Mouse (Mus musculus) forebrain, embryonic 16.5 days (tissue): ENCODE data around the gene Tor2a. TPM values are rescaled to one million over a fixed set of nuclear protein-coding genes. Genes with fewer than 3 reads are reported as not detected.

ENCODE experiments used
- ATAC-seq: fragments of 200-750 bp; cut with Nextera tagmentation; 2 replicates; pipeline ENCODE4 v1.8.0; 2017; ENCODE audit warnings: mild to moderate bottlenecking, moderate library complexity
- H3K27ac ChIP-seq: fragments of 300-500 bp; sonication (generic); 2 replicates; pipeline ENCODE4 v1.5.1; 2014; ENCODE audit warnings: low read length, control low read depth
- H3K27me3 ChIP-seq: fragments of 300-500 bp; sonication (generic); replicated peaks from 2 replicates; pipeline ENCODE4 v1.6.1; 2014; ENCODE audit warnings: low read length; ENCODE audit not compliant: control insufficient read depth, insufficient read depth
- H3K36me3 ChIP-seq: fragments of 300-500 bp; sonication (generic); 2 replicates; pipeline ENCODE4 v1.6.1; 2014; ENCODE audit not compliant: control insufficient read depth, insufficient read depth
- H3K4me1 ChIP-seq: fragments of 300-500 bp; sonication (generic); replicated peaks from 2 replicates; pipeline ENCODE4 v1.6.1; 2014; ENCODE audit warnings: low read length; ENCODE audit not compliant: control insufficient read depth, insufficient read depth
- H3K4me2 ChIP-seq: fragments of 300-500 bp; sonication (generic); 2 replicates; pipeline ENCODE4 v1.6.1; 2014; ENCODE audit warnings: mild to moderate bottlenecking, low read length, control low read depth
- H3K4me3 ChIP-seq: fragments of 300-500 bp; sonication (generic); replicated peaks from 2 replicates; pipeline ENCODE4 v1.5.1; 2014; ENCODE audit warnings: mild to moderate bottlenecking, low read length, control low read depth
- H3K9ac ChIP-seq: fragments of 300-500 bp; sonication (generic); replicated peaks from 2 replicates; pipeline ENCODE4 v1.6.1; 2014; ENCODE audit warnings: low read depth, low read length, control low read depth
- H3K9me3 ChIP-seq: fragments of 300-500 bp; sonication (generic); 2 replicates; pipeline ENCODE4 v1.6.1; 2016; ENCODE audit warnings: low read length; ENCODE audit not compliant: control insufficient read depth
- WGBS: fragments of 180-500 bp; shearing (Covaris S2); extraction: QIAGEN DNeasy Blood & Tissue Kit; methylation state at CpG from one replicate; pipeline ENCODE4 v1.1.7; 2014; 5-methylcytosine and 5-hydroxymethylcytosine counted together
- polyA plus RNA-seq: library from polyadenylated mRNA; unstranded; fragments of >200 nt; fragmentation: Nextera tagmentation; extraction: Ambion mirVana; gene quantifications from 2 replicates; pipeline ENCODE4 v1.2.1, GENCODE M21; 2015

Tor2a gene
- polyA plus RNA-seq, 1 experiment from 2014 or later = 65.4 TPM

DNA sequence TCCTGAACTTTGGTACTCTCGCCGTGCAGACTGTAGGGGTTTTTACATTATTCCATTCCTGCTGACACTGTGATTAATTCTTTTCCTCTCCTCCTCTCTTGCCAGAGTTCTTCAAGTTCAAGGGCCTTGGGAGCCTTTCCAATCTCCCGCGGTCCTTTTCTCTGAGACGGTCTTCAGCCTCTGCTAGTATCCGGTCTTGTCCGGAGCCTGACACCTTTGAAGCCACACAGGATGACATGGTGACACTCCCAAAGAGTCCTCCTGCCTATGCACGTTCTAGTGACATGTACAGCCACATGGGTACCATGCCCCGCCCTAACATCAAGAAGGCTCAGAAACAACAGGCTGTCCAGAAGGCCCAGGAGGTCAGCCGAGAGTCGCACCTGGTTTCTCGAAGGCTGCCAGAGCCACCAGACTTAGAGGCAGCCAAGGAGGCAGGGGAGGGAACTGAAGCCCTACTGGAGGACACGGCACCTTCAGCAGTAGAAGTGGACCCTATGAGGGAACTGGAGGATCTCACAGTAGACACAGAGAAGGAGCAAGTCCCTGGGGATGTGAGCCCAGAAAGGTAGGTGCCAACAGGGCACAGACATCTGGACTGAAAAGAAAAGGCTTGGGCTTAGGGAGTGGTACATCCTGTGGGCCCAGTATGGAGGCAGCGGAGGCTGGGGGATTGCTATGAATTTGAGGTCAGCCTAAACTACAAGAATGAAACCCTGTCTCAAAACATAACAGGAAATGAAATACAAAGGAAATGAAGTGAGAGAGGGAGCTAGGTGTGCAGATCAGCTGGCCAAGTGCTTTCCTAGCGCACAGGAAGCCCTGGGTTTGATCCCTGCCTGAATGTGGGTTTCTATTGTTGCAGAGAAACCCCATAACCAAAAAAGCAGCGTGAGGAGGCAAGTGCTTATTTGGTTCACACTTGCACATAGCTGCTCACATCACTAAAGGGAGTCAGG lies 31.9 kb upstream of the Tor2a start:
- Histone ChIP-seq H3K36me3 (no peaks in the 10 kb centered on the region), H3K4me1 (peaks cover 7% of the 10 kb centered on the region), H3K4me2 (no peak overlapping the region), H3K4me3 (no peak overlapping the region), H3K9me3 (no peaks in the 10 kb centered on the region), H3K27me3 (no peaks in the 10 kb centered on the region), H3K27ac (no peak overlapping the region), H3K9ac (no peak overlapping the region)
- ATAC-seq = no peak
- WGBS = 82% methylated on average over 16 of the region's 16 CpGs

DNA sequence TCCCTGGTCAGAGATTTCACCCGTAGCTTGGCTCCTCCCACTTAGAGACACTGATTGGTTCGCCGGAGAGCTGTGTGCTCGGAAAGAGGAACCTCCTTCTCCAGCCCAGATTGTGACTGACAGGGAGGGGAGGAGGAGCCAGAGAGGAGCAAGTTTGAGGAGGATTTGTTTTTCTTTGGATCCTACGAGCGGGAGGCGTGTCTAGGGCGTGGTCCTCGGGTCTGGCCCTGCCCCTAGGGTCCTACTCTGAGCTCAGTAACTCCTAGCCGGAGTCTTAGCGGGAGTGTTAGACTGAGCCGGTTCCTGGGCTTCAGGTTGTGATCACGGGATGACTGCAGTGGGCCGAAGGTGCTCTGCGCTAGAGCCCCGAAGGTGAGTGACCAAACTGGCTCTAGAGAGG lies 29.6 kb upstream of the Tor2a start:
- WGBS = 1% methylated on average over 16 of the region's 16 CpGs
- peak; percentile 99 for ATAC-seq

DNA sequence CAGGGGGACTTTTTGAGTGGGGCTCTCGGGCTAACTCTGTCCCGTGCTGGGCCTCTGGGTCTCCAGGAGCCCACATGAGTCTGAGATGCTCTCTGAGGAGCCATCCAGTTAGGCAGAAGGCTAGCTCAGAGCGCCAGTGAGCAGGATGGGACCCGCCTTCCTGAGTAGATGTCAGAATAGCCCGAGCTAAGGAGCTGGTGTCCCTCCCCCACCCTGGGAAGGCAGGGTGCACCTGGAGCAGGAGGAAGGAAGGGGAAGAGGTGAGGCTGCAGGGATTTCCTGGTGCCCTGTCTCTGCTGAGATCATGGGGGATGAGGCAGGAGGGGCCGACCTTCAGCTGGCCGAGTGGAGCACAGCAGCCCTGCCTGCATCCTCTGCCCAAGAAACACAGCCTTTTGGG lies 28.6 kb upstream of the Tor2a start:
- no peak for ATAC-seq
- no peak overlapping the region for H3K27ac ChIP-seq
- no peaks in the 10 kb centered on the region for H3K36me3 ChIP-seq
- H3K9ac ChIP-seq = no peak overlapping the region
- H3K27me3 ChIP-seq = no peaks in the 10 kb centered on the region
- 56% methylated on average over 7 of the region's 7 CpGs for WGBS
- peaks cover 7% of the 10 kb centered on the region for H3K4me1 ChIP-seq
- H3K4me3 ChIP-seq = no peak overlapping the region
- no peaks in the 10 kb centered on the region for H3K9me3 ChIP-seq
- no peak overlapping the region for H3K4me2 ChIP-seq

More for the DNA sequence above, 29.6 kb upstream of the Tor2a start:
- Histone ChIP-seq H3K4me3 (peak overlapping the region; percentile 29), H3K9me3 (no peaks in the 10 kb centered on the region), H3K36me3 (no peaks in the 10 kb centered on the region), H3K4me1 (peaks cover 7% of the 10 kb centered on the region), H3K27me3 (no peaks in the 10 kb centered on the region), H3K27ac (no peak overlapping the region), H3K4me2 (peak overlapping the region; percentile 49), H3K9ac (peak overlapping the region; percentile 12; the same call in 1 of the 2 replicates)

DNA sequence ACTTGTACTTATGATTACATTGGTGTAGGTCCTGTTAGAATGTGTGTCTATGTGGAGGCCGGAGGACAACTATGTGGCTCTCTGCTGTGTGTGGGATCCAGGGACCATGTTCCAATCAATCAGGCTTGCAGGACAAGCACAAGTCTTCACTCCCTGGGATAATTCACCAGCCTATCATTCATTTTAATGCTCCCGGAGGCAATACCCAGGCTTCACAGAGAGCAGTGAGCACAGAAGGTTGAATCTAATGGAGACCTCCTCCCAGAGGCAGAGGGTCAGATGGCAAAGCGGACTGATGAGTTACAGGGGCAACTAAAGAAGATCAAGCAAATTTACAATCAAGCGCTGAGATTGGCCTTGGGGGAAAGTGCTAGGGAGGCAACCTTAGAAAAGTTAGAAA lies 27.5 kb upstream of the Tor2a start:
- Histone ChIP-seq H3K27ac (no peak overlapping the region), H3K27me3 (no peaks in the 10 kb centered on the region), H3K4me3 (no peak overlapping the region), H3K36me3 (no peaks in the 10 kb centered on the region), H3K4me1 (peaks cover 7% of the 10 kb centered on the region), H3K4me2 (no peak overlapping the region), H3K9ac (no peak overlapping the region), H3K9me3 (no peaks in the 10 kb centered on the region)
- WGBS = 86% methylated on average over 4 of the region's 4 CpGs
- ATAC-seq = no peak

DNA sequence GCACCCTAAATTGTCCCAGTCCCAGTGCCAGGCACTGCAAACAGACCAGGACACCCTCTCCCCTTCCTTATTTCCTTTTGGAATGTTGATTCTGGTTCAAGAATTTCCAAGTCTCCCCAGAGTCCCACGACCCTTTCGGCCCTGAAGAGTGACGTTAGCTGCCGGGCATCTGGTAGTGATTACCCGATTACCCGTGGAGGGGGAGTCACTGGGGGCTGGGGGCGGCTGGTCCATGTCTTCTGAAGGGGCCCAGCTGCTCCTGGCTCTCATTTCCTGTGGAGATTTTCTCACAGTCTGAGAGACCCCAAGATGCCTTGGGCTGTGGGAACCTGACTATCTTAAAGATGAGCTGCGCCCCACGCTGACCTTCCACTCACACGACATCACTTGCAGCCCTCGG lies 26.2 kb upstream of the Tor2a start:
- peaks cover 7% of the 10 kb centered on the region for H3K4me1 ChIP-seq
- no peak overlapping the region for H3K4me3 ChIP-seq
- ATAC-seq = no peak
- 66% methylated on average over 11 of the region's 11 CpGs for WGBS
- no peak overlapping the region for H3K27ac ChIP-seq
- H3K9ac ChIP-seq = no peak overlapping the region
- H3K4me2 ChIP-seq = no peak overlapping the region
- H3K27me3 ChIP-seq = no peaks in the 10 kb centered on the region
- no peaks in the 10 kb centered on the region for H3K36me3 ChIP-seq
- no peaks in the 10 kb centered on the region for H3K9me3 ChIP-seq

DNA sequence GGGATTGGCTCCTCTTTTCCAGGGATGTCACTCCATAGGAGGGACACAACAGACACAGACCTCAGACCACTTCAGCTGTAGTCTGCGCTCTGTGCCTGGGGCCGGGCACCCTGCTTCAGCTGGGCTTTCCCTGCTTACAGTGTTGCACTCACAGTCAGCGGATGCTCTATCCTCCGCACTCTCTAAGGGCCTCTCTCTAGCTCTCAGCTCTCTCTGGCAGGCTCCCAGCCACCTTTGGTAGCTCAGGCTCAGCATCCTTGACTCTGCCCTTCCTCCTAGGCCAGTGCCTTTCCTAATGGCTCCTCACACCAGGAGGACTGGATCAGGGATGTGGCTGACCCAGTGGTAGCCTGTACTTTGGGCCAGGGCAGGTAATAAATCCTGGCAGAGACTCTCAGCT lies 25.1 kb upstream of the Tor2a start:
- Histone ChIP-seq H3K27ac (no peak overlapping the region), H3K9ac (no peak overlapping the region), H3K4me2 (no peak overlapping the region), H3K9me3 (no peaks in the 10 kb centered on the region), H3K27me3 (no peaks in the 10 kb centered on the region), H3K4me3 (no peak overlapping the region), H3K4me1 (peaks cover 7% of the 10 kb centered on the region), H3K36me3 (no peaks in the 10 kb centered on the region)
- ATAC-seq = no peak
- 74% methylated on average over 4 of the region's 4 CpGs for WGBS

DNA sequence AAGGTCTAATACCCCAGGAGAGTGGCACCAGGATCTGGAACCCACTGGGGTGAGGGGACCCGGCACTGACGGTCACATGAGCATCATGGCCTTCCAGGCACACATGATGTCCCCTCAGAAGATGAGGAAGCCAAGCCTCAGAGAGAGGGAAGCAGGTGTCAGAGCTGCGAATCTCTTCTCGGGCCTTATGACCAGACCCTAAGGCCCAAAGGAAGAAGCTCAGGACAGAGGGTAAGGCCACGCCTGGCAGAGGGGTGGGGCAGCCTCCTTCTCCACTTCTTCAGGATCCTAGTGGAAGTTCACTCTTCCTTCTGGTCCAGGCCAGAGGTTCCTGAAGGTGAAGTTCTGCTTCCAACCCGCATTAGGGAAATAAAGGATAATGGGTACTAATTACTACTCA lies 24.3 kb upstream of the Tor2a start:
- Histone ChIP-seq H3K27me3 (no peaks in the 10 kb centered on the region), H3K4me2 (no peak overlapping the region), H3K27ac (no peak overlapping the region), H3K36me3 (no peaks in the 10 kb centered on the region), H3K4me1 (no peaks in the 10 kb centered on the region; the same call in 1 of the 2 replicates), H3K9me3 (no peaks in the 10 kb centered on the region), H3K4me3 (no peak overlapping the region), H3K9ac (no peak overlapping the region)
- ATAC-seq = no peak
- WGBS = 63% methylated on average over 6 of the region's 6 CpGs

DNA sequence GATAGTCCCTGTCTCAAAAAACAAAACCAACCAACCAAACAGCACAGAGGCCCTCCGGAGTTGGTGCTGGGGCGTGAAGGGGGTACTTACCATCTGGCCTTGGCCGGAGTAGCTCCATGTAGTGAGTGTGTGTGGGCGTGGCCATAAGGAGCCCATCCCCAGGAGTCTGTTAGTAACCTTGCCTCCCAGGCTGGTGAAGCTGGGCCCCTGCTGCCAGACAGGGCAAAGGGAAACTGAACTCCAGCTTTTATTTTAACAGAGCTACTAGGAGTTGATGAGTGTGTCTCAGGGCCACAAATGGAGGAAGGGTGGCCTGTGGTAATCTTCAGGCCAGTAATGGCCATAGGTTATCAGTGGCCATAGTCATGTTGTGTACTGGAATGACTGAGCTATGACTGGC lies 22.6 kb upstream of the Tor2a start:
- 54% methylated on average over 4 of the region's 4 CpGs for WGBS
- H3K27ac ChIP-seq = no peak overlapping the region
- ATAC-seq = no peak
- H3K9ac ChIP-seq = no peak overlapping the region
- H3K4me1 ChIP-seq = no peaks in the 10 kb centered on the region
- H3K9me3 ChIP-seq = no peaks in the 10 kb centered on the region
- H3K4me2 ChIP-seq = no peak overlapping the region
- no peak overlapping the region for H3K4me3 ChIP-seq
- no peaks in the 10 kb centered on the region for H3K27me3 ChIP-seq
- H3K36me3 ChIP-seq = no peaks in the 10 kb centered on the region

DNA sequence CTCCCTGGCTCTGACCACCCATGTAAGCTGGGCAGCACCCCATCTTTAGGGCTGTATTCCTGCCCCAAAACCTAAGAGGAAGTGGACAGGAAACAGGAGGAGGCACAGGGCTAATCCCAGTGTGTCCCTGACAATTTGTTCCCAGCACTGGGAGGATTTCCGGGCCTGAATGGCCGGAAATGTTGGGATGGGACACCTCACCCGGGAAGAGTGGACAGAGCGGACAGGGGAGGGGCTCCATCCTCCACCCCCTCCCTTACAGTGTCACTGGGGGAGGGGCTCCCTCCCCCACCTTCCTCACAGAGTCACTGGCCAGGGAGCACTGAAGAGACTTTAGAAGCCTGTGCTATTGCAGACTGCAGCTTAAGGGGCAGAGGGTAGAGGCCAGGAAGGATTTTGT lies 22.1 kb upstream of the Tor2a start:
- no peak overlapping the region for H3K9ac ChIP-seq
- WGBS = 62% methylated on average over 4 of the region's 4 CpGs

More for the DNA sequence above, 22.1 kb upstream of the Tor2a start:
- H3K4me3 ChIP-seq = no peak overlapping the region
- H3K4me1 ChIP-seq = no peaks in the 10 kb centered on the region
- no peak for ATAC-seq
- H3K36me3 ChIP-seq = no peaks in the 10 kb centered on the region
- H3K9me3 ChIP-seq = no peaks in the 10 kb centered on the region
- no peak overlapping the region for H3K27ac ChIP-seq
- no peaks in the 10 kb centered on the region for H3K27me3 ChIP-seq
- no peak overlapping the region for H3K4me2 ChIP-seq
